Mouse (Mus musculus): Measurements from ENCODE around the gene Glcci1.

Glcci1 gene

GRCm38 (mm10) chr6:8551155-8551554 is 41.8 kb downstream of the Glcci1 start:
- DNase-seq (ENCODE audit: low spot score in 2 of 2): no peak

- no peak for DNase-seq (ENCODE audit: low spot score in 2 of 2)
These were observed 47.6 kb downstream of the Glcci1 start for GRCm38 (mm10) chr6:8556849-8557571.

- no peak for DNase-seq (ENCODE audit: low spot score in 2 of 2)
These were observed 51.3 kb downstream of the Glcci1 start for GRCm38 (mm10) chr6:8560682-8561081.

DNA sequence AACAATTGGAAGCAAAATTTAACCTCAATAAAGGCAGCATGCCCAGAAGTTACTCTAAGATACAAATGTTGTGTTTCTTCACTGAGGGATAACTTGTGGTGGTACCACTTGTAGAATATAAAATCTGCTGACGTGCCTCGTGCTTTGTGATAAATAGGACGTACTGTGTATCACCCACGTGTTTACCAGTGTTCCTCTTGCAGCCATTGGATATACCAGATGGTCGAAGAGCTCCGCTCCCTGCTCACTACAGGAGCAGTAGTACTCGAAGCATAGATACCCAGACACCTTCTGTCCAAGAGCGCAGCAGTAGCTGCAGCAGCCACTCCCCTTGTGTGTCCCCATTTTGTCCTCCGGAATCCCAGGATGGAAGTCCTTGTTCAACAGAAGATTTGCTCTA is 73.0 kb downstream of the Glcci1 start:
- no peak for DNase-seq (ENCODE audit: low spot score in 2 of 2)

GRCm38 (mm10) chr6:8583892-8584291 is 74.5 kb downstream of the Glcci1 start:
- no peak for DNase-seq (ENCODE audit: low spot score in 2 of 2)

GRCm38 (mm10) chr6:8591665-8592064 is 82.3 kb downstream of the Glcci1 start:
- no peak for DNase-seq (ENCODE audit: low spot score in 2 of 2)

GRCm38 (mm10) chr6:8617369-8617768 is 108.0 kb downstream of the Glcci1 start:
- no peak for DNase-seq (ENCODE audit: low spot score in 2 of 2)

DNA sequence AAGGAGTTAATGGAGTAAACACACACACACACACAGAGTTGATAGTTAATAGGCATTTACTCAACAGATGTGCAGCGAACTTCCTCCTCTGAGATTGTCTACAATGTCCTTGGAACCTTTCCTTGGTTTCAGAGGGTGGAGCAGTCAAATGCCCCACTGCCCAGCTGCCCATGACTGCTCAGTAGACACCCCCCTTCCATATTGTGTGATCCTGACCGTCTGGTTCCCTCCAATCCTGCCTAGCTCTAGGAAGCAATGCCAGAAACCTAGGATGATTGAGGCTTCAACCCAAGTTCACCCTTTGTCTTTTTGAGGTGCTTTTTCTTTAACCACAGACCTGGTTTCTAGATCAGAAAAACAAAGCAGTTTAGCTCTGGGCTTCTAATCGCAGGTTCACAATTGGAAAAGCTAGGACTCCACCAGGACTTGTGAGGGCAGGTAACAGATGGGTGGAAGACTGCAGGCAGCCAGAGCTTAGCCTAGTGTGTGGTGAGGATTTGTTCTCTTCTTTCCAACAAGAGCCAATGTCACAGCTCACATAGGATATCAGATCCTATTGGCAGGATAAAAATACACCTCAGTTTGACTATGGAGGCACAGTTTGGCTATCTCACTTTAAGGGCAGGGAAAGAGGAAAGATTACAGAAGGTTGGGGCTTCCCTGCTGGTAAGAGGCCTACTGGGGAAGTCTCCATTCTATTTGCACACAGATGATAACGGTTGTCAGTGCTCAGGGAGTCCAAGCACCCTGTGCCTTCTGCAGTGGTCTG is 110.4 kb downstream of the Glcci1 start:
- DNase-seq (ENCODE audit: low spot score in 2 of 2): no peak

DNA sequence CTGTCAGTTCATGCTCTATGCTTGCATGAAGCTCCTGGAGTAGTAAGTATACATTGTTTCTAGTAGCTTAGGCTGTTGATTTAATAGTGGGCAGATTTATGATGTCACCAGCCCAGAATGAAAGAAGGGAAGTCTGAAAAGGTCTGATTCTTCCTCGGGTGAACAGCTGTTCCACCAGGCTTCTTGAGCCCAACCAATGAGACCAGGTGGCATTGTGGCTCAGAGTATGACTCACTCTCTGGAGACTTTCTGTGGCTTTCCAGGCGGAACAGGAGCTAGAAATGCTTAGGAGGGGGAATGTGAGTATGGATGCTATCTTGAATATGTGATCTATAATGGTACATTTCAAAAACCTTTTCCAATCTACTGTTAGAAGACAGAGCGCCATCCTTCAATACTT is 113.6 kb downstream of the Glcci1 start:
- no peak for DNase-seq (ENCODE audit: low spot score in 2 of 2)

- no peak for DNase-seq (ENCODE audit: low spot score in 2 of 2)
These were observed 118.8 kb downstream of the Glcci1 start for GRCm38 (mm10) chr6:8628226-8628625.

- DNase-seq (ENCODE audit: low spot score in 2 of 2): no peak
These were observed 119.4 kb downstream of the Glcci1 start for GRCm38 (mm10) chr6:8628715-8629267.

GRCm38 (mm10) chr6:8630531-8630930 is 121.1 kb downstream of the Glcci1 start:
- no peak for DNase-seq (ENCODE audit: low spot score in 2 of 2)

DNA sequence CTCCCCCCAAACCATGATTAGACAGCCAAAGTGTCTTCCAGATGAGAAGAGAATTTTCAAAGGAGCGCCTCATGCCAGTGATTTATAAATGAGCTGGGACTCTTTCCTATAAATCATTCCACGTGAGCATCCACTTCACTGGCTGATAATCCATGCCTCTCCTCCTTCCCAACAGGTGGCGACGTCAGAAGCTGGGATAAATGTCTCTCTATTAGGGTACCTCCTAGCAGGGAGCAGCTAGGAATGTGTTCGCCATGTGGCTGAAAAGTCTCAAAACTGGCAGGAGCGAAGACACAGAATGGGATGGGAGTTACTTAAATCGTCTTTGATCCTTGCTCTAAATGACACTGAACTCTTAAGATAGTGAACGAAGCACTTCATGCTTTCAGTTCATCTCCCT is 122.0 kb downstream of the Glcci1 start:
- no peak for DNase-seq (ENCODE audit: low spot score in 2 of 2)

- no peak for DNase-seq (ENCODE audit: low spot score in 2 of 2)
These were observed 122.7 kb downstream of the Glcci1 start for GRCm38 (mm10) chr6:8631986-8632632.

GRCm38 (mm10) chr6:8632701-8633100 is 123.3 kb downstream of the Glcci1 start:
- no peak for DNase-seq (ENCODE audit: low spot score in 2 of 2)

DNA sequence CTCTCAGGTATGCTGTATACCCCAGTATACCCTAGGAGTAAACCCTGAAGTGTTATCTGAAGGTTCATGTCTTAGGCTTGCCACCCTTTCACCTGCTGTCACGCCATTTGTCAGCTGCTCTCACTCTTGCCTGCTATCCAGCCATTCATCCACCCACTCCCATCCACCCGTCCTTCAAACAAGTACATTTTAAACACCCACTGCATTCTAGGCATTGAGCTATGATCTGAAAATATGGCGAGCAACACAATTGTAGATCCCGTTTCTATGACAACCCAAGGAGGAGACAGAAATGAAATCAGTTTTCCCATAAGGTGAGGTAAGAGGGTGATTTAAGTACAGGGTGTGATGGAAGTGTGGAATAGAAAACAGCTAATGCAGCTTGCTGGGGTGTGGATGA is 128.7 kb downstream of the Glcci1 start:
- DNase-seq (ENCODE audit: low spot score in 2 of 2): no peak

DNA sequence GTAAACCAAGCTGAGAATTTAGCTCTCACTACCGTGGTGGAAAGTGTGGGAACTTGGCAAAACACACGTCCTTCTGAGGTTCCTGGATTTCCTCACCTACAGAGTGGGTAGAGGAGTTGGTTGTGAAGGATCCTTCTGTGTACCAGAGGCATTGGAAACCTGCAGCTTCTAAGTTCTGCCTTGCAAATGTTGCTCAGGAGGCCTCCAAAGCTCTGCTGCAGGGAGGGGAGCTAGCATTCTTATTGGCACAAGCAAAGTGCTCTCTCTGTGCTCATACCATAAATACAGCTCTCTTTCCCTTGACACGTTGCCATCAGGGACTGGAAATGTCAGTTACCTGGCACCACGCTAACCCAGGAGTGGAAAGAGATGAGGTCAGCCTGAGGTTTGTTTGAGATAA is 129.5 kb downstream of the Glcci1 start:
- no peak for DNase-seq (ENCODE audit: low spot score in 2 of 2)

DNA sequence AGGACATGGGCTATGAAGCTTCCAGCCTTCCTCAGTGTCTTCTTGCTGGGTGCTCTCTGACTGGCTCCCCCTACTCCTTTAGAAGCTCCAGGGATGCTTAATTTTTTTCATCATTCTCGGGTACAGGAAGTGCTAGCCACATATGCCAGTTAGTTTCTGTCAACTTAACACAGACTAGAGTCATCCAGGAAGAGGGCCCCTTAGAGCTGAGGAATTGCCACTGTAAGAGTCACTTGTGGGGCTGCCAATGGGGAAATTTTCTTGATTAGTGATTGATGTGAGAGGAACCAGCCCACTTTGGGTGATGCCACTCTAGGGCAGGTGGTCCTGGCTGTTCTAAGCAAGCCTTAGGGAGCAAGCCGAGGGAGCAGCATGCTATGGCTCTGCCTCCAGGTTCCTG is 130.1 kb downstream of the Glcci1 start:
- no peak for DNase-seq (ENCODE audit: low spot score in 2 of 2)

DNA sequence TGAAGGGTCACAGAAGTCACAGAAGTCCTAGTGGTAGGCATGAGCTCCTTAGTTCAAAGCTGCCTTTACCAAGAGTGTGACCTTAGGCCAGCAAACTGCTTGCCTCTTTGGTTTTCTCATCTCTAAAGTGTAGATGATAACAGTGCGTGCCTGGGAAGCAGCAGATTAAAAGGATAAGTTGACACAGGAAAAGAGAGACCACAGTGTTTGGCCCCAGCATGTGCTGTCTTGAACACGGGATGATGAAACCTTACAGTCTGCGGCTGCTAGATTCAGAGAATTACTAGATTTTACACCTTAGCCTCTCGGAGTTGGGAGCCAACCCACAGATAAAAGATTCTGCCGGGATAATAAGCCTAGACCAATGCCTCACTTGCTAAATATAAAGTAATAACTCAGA is 131.5 kb downstream of the Glcci1 start:
- DNase-seq (ENCODE audit: low spot score in 2 of 2): no peak

- DNase-seq (ENCODE audit: low spot score in 2 of 2): peak in 1 of 2 experiments; percentile 33
These were observed 135.3 kb downstream of the Glcci1 start for GRCm38 (mm10) chr6:8644703-8645102.

GRCm38 (mm10) chr6:8645708-8646107 is 136.3 kb downstream of the Glcci1 start:
- DNase-seq (ENCODE audit: low spot score in 2 of 2): no peak

Measured in frontal cortex, postnatal 14 days (tissue).